Mouse (Mus musculus) liver, embryonic 15.5 days (tissue): ENCODE measurements at regions not wholly inside any gene's neighbourhood (a gene's known extent, or its start where the extent isn't known, plus 50 kb on each side); places are given as distances from the start of the nearest gene placed in this dataset.

Source experiments
- ATAC-seq: fragments of 200-750 bp; cut with Nextera tagmentation; 2 replicates; pipeline ENCODE4 v1.8.0; 2017; ENCODE audit warnings: moderate number of reproducible peaks, mild to moderate bottlenecking, moderate library complexity; ENCODE audit not compliant: insufficient read depth
- H3K27ac ChIP-seq: fragments of 300-500 bp; sonication (generic); replicated peaks from 2 replicates; pipeline ENCODE4 v1.5.1; 2015; ENCODE audit warnings: mild to moderate bottlenecking, inconsistent platforms
- H3K27me3 ChIP-seq: fragments of 300-500 bp; sonication (generic); 2 replicates; pipeline ENCODE4 v1.6.1; 2015; ENCODE audit warnings: mild to moderate bottlenecking, inconsistent platforms
- H3K36me3 ChIP-seq: fragments of 300-500 bp; sonication (generic); replicated peaks from 2 replicates; pipeline ENCODE4 v1.6.1; 2015; ENCODE audit warnings: moderate library complexity, mild to moderate bottlenecking, inconsistent platforms
- H3K4me1 ChIP-seq: fragments of 300-500 bp; sonication (generic); replicated peaks from 2 replicates; pipeline ENCODE4 v1.6.1; 2015; ENCODE audit warnings: inconsistent platforms
- H3K4me2 ChIP-seq: fragments of 300-500 bp; sonication (generic); 2 replicates; pipeline ENCODE4 v1.6.1; 2015; ENCODE audit warnings: moderate library complexity, mild to moderate bottlenecking, inconsistent platforms
- H3K4me3 ChIP-seq: fragments of 300-500 bp; sonication (generic); replicated peaks from 2 replicates; pipeline ENCODE4 v1.5.1; 2015; ENCODE audit warnings: mild to moderate bottlenecking, inconsistent platforms
- H3K9ac ChIP-seq: fragments of 300-500 bp; sonication (generic); 2 replicates; pipeline ENCODE4 v1.6.1; 2015; ENCODE audit warnings: moderate library complexity, mild to moderate bottlenecking, inconsistent platforms
- H3K9me3 ChIP-seq: fragments of 300-500 bp; sonication (generic); replicated peaks from 2 replicates; pipeline ENCODE4 v1.6.1; 2016; ENCODE audit warnings: inconsistent platforms
- WGBS: fragments of 180-500 bp; shearing (Covaris S2); methylation state at CpG from one replicate; pipeline ENCODE4 v1.1.7; 2015; ENCODE audit warnings: mixed read lengths; ENCODE audit not compliant: insufficient replicate concordance; 5-methylcytosine and 5-hydroxymethylcytosine counted together

DNA sequence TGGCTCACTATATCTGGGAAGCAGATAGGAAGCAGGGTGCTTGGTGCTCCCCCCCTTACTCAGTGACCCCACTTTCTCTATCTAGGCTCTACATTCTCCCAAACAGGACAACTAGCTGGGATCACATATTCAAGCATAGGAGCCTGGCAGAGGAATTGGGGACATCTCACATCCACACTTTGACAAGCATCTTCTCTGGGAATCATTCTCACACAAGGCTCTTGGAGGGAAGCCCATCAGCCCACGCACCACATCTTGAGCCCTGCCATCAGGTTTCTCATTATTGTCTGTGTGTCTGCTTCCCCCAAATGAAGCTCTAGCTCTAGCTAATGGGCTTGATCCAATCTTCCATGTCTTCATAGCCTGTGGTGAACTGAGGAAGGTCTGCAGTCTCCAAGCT is 362.4 kb upstream of the Xylt1 start:
- Histone ChIP-seq H3K36me3 (no peaks in the 10 kb centered on the region), H3K27ac (no peak overlapping the region), H3K9ac (no peak overlapping the region), H3K4me2 (no peak overlapping the region), H3K27me3 (no peaks in the 10 kb centered on the region), H3K4me3 (no peak overlapping the region), H3K9me3 (no peaks in the 10 kb centered on the region), H3K4me1 (no peaks in the 10 kb centered on the region)
- no peak for ATAC-seq
- WGBS: 68% methylated on average over 1 of the region's 1 CpGs

DNA sequence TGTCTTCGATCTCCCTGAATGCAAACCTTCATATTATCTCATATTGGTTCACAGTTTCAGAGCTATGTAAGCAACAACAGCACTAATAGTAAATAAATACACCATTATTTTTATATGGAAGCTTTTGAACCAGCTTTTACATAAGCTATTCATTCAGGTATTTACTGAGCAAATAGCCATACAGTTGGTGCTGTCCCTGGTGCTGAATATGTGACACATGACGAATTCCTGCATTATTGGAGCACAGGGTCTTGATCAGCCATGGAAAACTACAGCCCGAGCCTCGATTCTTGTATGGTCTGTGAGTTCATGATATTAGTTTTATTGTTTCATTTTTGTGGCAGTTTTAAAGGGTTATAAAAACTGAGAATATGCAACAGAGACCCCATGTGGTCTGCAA is 359.1 kb upstream of the Xylt1 start:
- Histone ChIP-seq H3K9me3 (no peaks in the 10 kb centered on the region), H3K36me3 (no peaks in the 10 kb centered on the region), H3K4me1 (no peaks in the 10 kb centered on the region), H3K27ac (no peak overlapping the region), H3K9ac (no peak overlapping the region), H3K27me3 (no peaks in the 10 kb centered on the region), H3K4me3 (no peak overlapping the region), H3K4me2 (no peak overlapping the region)
- 39% methylated on average over 4 of the region's 4 CpGs for WGBS
- no peak for ATAC-seq

DNA sequence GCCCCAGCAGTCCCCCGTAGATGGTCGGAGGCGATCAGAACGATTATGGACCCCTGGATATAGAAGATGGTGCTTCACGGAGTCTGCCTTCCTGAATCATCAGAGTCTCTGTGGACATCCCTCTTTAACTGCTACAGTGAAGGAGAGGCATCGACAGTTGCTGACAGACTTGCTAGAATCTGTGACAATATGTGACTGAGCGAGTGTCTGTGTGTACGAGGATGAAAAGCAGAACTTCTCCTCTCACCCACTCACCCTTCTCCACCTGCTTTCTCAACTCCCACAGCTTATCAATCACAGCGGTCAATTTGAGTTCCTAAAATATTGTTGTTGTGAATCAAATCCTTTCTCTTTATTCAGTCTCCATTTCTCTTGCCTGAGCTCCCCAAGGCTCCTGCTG is 335.9 kb upstream of the Xylt1 start:
- no peak for ATAC-seq
- Histone ChIP-seq H3K9me3 (no peaks in the 10 kb centered on the region), H3K27me3 (no peaks in the 10 kb centered on the region), H3K36me3 (no peaks in the 10 kb centered on the region), H3K9ac (no peak overlapping the region), H3K4me3 (no peak overlapping the region), H3K4me1 (no peaks in the 10 kb centered on the region), H3K27ac (no peak overlapping the region), H3K4me2 (no peak overlapping the region)
- 70% methylated on average over 9 of the region's 9 CpGs for WGBS

- H3K9ac ChIP-seq: no peak overlapping the region
- H3K27ac ChIP-seq: no peak overlapping the region
- H3K9me3 ChIP-seq: no peaks in the 10 kb centered on the region
- H3K4me1 ChIP-seq: no peaks in the 10 kb centered on the region
- H3K4me2 ChIP-seq: no peak overlapping the region
- no peaks in the 10 kb centered on the region for H3K36me3 ChIP-seq
- no peak for ATAC-seq
- H3K27me3 ChIP-seq: no peaks in the 10 kb centered on the region
- H3K4me3 ChIP-seq: no peak overlapping the region
These were observed 331.5 kb upstream of the Xylt1 start for GRCm38 (mm10) chr7:117049249-117049648.

DNA sequence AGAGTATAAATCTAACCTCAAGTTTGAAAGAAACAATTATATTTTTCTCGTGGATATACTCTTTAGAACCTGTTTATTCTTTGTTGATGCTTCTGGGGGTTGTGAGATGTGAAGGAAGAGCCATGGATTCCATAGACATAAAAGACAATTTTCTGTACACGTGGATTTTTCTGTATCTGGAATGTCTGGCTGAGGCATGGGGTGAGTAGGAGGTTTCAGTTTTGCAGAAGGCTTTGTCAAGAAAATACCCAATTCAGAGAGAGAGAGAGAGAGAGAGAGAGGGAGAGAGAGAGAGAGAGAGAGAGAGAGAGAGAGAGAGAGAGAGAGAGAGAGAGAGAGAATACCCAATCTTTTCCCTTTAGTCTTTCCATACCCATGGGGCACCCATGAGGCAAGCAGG is 315.0 kb upstream of the Xylt1 start:
- no peak for ATAC-seq
- H3K4me2 ChIP-seq: no peak overlapping the region
- H3K27me3 ChIP-seq: no peaks in the 10 kb centered on the region

DNA sequence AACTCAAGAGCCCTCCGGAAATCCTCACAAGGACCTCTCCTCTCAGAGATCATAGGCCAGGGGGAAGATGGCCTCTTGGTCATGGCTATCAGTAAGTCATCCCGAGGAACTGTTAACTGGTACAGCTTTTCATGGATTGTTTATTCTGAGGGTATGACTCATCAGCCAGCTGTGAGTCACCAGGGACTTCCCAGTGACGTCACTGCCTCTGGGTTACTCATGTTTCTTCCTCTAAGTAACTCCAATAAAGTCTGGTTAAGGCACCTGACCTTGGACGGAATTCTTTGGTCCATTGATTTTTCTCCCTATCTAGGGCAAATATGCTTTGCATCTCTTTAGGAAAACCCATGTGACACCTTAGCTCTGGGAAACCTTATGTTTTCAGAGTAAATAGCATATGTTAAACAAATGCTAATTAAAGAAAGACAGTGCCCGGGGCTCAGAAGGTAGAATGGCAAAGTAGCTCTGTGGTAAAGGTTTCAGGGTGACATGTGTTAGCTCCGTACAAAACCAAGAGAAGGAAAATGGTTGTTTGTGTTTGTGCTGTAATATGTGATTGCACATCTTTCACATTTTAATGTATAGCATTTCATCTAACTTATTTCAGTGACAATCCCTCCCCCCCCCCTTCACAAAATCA is 289.7 kb upstream of the Xylt1 start:
- Histone ChIP-seq H3K4me3 (no peak overlapping the region), H3K27me3 (no peaks in the 10 kb centered on the region), H3K9me3 (no peaks in the 10 kb centered on the region), H3K36me3 (no peaks in the 10 kb centered on the region), H3K4me1 (no peaks in the 10 kb centered on the region), H3K4me2 (no peak overlapping the region), H3K27ac (no peak overlapping the region), H3K9ac (no peak overlapping the region)
- WGBS: 27% methylated on average over 6 of the region's 6 CpGs
- ATAC-seq: no peak

More for the DNA sequence above, 315.0 kb upstream of the Xylt1 start:
- whole genome bisulfite sequencing: 31% methylated on average over 2 of the region's 2 CpGs
- Histone ChIP-seq H3K27ac (no peak overlapping the region), H3K4me1 (no peaks in the 10 kb centered on the region), H3K9ac (no peak overlapping the region), H3K36me3 (no peaks in the 10 kb centered on the region), H3K4me3 (no peak overlapping the region), H3K9me3 (no peaks in the 10 kb centered on the region)

DNA sequence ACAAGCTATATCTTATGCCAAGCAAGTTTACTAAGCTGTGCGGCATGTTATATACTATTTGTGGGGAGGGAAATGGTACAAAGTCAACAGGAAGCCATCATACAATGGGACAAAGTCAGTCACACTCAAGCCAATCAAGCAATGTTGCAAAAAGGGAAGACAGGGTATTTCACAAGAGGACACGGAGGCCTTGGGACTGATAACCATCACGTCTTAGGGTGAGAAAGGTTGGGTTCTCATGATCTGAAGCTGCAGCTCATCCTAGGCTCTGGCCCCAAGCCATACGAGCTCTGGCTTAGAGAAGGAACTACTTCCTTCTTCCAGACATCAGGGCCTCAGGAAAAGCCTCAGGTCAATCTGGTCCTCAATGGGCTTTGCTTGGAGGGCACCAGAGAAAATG is 287.9 kb upstream of the Xylt1 start:
- no peak overlapping the region for H3K4me3 ChIP-seq
- 17% methylated on average over 4 of the region's 4 CpGs for WGBS
- no peak overlapping the region for H3K27ac ChIP-seq
- H3K4me1 ChIP-seq: no peaks in the 10 kb centered on the region
- ATAC-seq: no peak
- no peak overlapping the region for H3K4me2 ChIP-seq
- no peaks in the 10 kb centered on the region for H3K9me3 ChIP-seq
- no peaks in the 10 kb centered on the region for H3K36me3 ChIP-seq
- H3K9ac ChIP-seq: no peak overlapping the region
- H3K27me3 ChIP-seq: no peaks in the 10 kb centered on the region

- no peak overlapping the region for H3K9ac ChIP-seq
- H3K4me2 ChIP-seq: no peak overlapping the region
- H3K4me3 ChIP-seq: no peak overlapping the region
- no peaks in the 10 kb centered on the region for H3K9me3 ChIP-seq
- ATAC-seq: no peak
- H3K36me3 ChIP-seq: no peaks in the 10 kb centered on the region
- no peaks in the 10 kb centered on the region for H3K4me1 ChIP-seq
- no peaks in the 10 kb centered on the region for H3K27me3 ChIP-seq
- WGBS: 50% methylated on average over 3 of the region's 3 CpGs
- H3K27ac ChIP-seq: no peak overlapping the region
These were observed 283.2 kb upstream of the Xylt1 start for GRCm38 (mm10) chr7:117097618-117098017.

DNA sequence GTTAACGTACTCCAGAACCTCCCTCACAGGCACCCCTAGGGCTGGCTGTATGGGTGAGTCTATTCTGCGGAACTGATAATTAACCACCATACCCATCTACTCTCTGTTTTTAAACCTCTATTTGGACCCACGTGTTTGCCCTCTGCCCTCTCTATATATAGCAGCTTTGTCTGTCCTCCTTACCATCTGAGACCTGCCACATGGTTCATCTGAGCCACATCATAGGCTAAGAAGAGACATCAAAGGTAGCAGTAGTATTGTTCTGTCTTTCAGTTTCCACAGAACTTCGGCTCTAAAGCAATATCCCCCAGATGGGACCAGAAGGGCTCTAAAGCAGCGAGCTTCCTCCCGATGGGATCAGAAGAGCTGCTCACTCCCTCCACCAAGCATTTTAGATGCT is 281.7 kb upstream of the Xylt1 start:
- no peaks in the 10 kb centered on the region for H3K36me3 ChIP-seq
- 55% methylated on average over 6 of the region's 6 CpGs for WGBS
- ATAC-seq: no peak
- no peaks in the 10 kb centered on the region for H3K9me3 ChIP-seq
- no peak overlapping the region for H3K4me2 ChIP-seq
- no peaks in the 10 kb centered on the region for H3K27me3 ChIP-seq
- no peak overlapping the region for H3K4me3 ChIP-seq
- no peaks in the 10 kb centered on the region for H3K4me1 ChIP-seq
- H3K27ac ChIP-seq: no peak overlapping the region
- H3K9ac ChIP-seq: no peak overlapping the region

DNA sequence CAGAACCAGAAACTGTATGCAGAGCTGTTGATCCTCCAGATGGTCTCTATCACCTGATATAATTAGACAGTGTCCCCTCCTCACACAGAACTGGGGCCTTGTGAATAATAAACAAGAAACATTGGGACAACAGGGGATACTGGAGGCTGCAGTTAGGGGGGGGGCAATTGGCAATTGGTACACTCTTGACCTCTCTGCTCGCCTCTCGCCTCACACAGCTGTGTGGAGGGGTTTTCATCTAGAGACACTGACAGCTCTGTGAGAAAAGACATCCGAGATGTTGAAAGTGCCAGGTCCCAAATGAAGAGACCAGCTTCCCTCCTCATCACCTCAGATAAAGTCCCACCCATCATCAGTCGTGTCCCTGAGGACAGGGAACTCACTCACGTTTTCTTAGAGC is 277.7 kb upstream of the Xylt1 start:
- H3K36me3 ChIP-seq: no peaks in the 10 kb centered on the region
- no peak overlapping the region for H3K4me2 ChIP-seq
- H3K27me3 ChIP-seq: no peaks in the 10 kb centered on the region
- H3K4me3 ChIP-seq: no peak overlapping the region
- H3K4me1 ChIP-seq: no peaks in the 10 kb centered on the region
- H3K27ac ChIP-seq: no peak overlapping the region
- no peak for ATAC-seq
- no peak overlapping the region for H3K9ac ChIP-seq
- no peaks in the 10 kb centered on the region for H3K9me3 ChIP-seq
- 45% methylated on average over 5 of the region's 5 CpGs for WGBS

- Histone ChIP-seq H3K9me3 (no peaks in the 10 kb centered on the region), H3K27ac (no peak overlapping the region), H3K36me3 (no peaks in the 10 kb centered on the region), H3K4me3 (no peak overlapping the region), H3K4me2 (no peak overlapping the region), H3K27me3 (no peaks in the 10 kb centered on the region), H3K9ac (no peak overlapping the region), H3K4me1 (no peaks in the 10 kb centered on the region)
- no peak for ATAC-seq
- WGBS: 68% methylated on average over 7 of the region's 7 CpGs
These were observed 274.0 kb upstream of the Xylt1 start for GRCm38 (mm10) chr7:117106691-117107191.

DNA sequence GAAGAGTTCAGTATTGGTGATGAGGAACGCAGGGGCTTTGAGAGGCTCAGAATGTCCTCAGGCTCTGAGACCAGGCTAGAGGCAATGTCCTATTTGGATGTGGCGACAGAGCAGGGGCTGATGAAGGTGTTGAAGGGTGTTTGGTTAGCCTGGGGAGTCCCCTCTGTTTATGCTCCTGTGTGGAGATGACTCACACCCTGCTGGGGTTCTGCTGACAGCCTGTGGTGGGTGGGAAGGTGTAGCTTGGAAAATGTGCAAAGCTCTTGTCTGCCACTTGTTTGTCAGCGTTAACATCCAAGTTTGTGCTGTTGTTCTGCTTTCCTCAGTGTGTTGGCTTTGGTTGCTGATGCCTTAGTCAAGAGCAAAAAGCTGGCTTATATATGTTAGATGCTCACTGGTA is 272.4 kb upstream of the Xylt1 start:
- Histone ChIP-seq H3K9me3 (no peaks in the 10 kb centered on the region), H3K9ac (no peak overlapping the region), H3K4me1 (no peaks in the 10 kb centered on the region), H3K27me3 (no peaks in the 10 kb centered on the region), H3K27ac (no peak overlapping the region), H3K36me3 (no peaks in the 10 kb centered on the region), H3K4me3 (no peak overlapping the region), H3K4me2 (no peak overlapping the region)
- 56% methylated on average over 3 of the region's 3 CpGs for WGBS
- ATAC-seq: no peak
